Mouse (Mus musculus) bone marrow macrophage, adult 2 months (primary cell): ENCODE measurements around the gene Tfap2e.

ENCODE experiments used
- CTCF ChIP-seq: IDR thresholded peaks from 2 replicates; pipeline ENCODE4 v1.5.1; 2012; ENCODE audit warnings: low read depth, mild to moderate bottlenecking, low read length, moderate library complexity
- POLR2A ChIP-seq: IDR thresholded peaks from 2 replicates; pipeline ENCODE4 v1.6.1; 2012; ENCODE audit warnings: mild to moderate bottlenecking, low read depth, low read length, borderline replicate concordance

DNA sequence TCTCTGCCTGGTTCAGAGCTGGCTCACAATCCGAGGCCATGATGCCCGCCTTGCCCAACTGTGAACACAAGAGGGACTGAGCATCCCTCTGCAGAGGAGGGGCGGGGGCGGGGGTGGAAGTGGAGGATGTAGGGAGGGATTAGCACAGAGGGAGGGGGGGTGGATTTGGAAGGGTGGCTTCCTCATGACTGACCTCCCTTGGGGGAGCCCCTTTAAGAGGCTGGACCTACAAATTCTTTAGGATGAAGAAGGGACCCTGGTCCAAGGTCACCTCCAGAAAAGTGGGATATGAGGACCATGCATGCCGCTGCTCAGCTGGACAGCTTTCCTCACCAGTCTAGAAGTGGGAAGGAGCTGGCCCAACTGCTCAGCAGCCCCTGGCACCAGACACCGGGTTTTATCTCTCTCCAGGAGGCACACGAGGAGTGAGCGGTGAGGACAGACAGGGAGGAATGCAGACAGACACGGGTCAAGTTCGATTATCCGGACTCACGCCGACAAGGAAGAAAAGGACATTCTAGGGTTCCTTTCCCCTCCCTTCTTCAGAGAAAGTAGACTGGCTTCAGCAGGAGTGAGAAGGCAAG, 16.1 kb upstream of the Tfap2e start:
- TF ChIP-seq CTCF = no peak
- no peak for TF ChIP-seq POLR2A
